Mouse (Mus musculus): Measurements from ENCODE around the gene Qk. TPM values are rescaled to one million over a fixed set of nuclear protein-coding genes. Genes with fewer than 3 reads are reported as not detected.
A peak's percentile ranks its signal among the peaks of the same experiment; 100 is the strongest.

The Qk gene
- polyA plus RNA-seq, 1 experiment from 2014 or later = 44.0 TPM

GRCm38 (mm10) chr17:10338286-10338685 is 18.6 kb upstream of the Qk start:
- H3K4me3 ChIP-seq (replicated peaks) = no peak overlapping the region
- ATAC-seq (ENCODE audit: low FRiP score) = no peak
- H3K4me2 ChIP-seq = no peak overlapping the region
- no peaks in the 10 kb centered on the region for H3K27me3 ChIP-seq (replicated peaks)
- peaks cover 32% of the 10 kb centered on the region for H3K4me1 ChIP-seq
- H3K9me3 ChIP-seq (replicated peaks) = no peaks in the 10 kb centered on the region
- no peak overlapping the region for H3K9ac ChIP-seq (replicated peaks)
- H3K27ac ChIP-seq (replicated peaks) = 0 out of 2 replicates have a peak overlapping the region, but pooled peaks have one; percentile 51
- H3K36me3 ChIP-seq = no peaks in the 10 kb centered on the region
- 67% methylated on average over 10 of the region's 10 CpGs for WGBS

- 68% methylated on average over 12 of the region's 12 CpGs for WGBS
- H3K27ac ChIP-seq (replicated peaks) = peak overlapping the region; percentile 85
- no peak overlapping the region for H3K9ac ChIP-seq (replicated peaks)
- peak overlapping the region; percentile 60; the same call in 1 of the 2 replicates for H3K4me2 ChIP-seq
- no peaks in the 10 kb centered on the region for H3K27me3 ChIP-seq (replicated peaks)
- H3K4me3 ChIP-seq (replicated peaks) = no peak overlapping the region
- no peaks in the 10 kb centered on the region for H3K36me3 ChIP-seq
- no peak for ATAC-seq (ENCODE audit: low FRiP score)
- H3K9me3 ChIP-seq (replicated peaks) = no peaks in the 10 kb centered on the region
- H3K4me1 ChIP-seq = peaks cover 32% of the 10 kb centered on the region
Measured at GRCm38 (mm10) chr17:10336558-10336957, 16.9 kb upstream of the Qk start.

GRCm38 (mm10) chr17:10335809-10336499 is 16.3 kb upstream of the Qk start:
- peak overlapping the region; percentile 44 for H3K4me3 ChIP-seq (replicated peaks)
- peak overlapping the region; percentile 60 for H3K4me2 ChIP-seq
- H3K27me3 ChIP-seq (replicated peaks) = no peaks in the 10 kb centered on the region
- peak; percentile 71; the same call in 1 of the 2 replicates for ATAC-seq (ENCODE audit: low FRiP score)
- H3K9me3 ChIP-seq (replicated peaks) = no peaks in the 10 kb centered on the region
- no peaks in the 10 kb centered on the region for H3K36me3 ChIP-seq
- peak overlapping the region; percentile 44 for H3K9ac ChIP-seq (replicated peaks)
- H3K27ac ChIP-seq (replicated peaks) = peak overlapping the region; percentile 85
- H3K4me1 ChIP-seq = peaks cover 32% of the 10 kb centered on the region
- 10% methylated on average over 16 of the region's 16 CpGs for WGBS

- peak overlapping the region; percentile 44 for H3K9ac ChIP-seq (replicated peaks)
- ATAC-seq (ENCODE audit: low FRiP score) = peak; percentile 93
- no peaks in the 10 kb centered on the region for H3K9me3 ChIP-seq (replicated peaks)
- H3K27ac ChIP-seq (replicated peaks) = peak overlapping the region; percentile 85
- peak overlapping the region; percentile 44 for H3K4me3 ChIP-seq (replicated peaks)
- H3K36me3 ChIP-seq = no peaks in the 10 kb centered on the region
- H3K4me2 ChIP-seq = peak overlapping the region; percentile 60
- peaks cover 35% of the 10 kb centered on the region for H3K4me1 ChIP-seq
- no peaks in the 10 kb centered on the region for H3K27me3 ChIP-seq (replicated peaks)
- under 1% methylated on average over 31 of the region's 31 CpGs for WGBS
Measured at GRCm38 (mm10) chr17:10334957-10335690, 15.5 kb upstream of the Qk start.

- H3K36me3 ChIP-seq = no peaks in the 10 kb centered on the region
- peak overlapping the region; percentile 60 for H3K4me2 ChIP-seq
- peak overlapping the region; percentile 44; the same call in 1 of the 2 replicates for H3K9ac ChIP-seq (replicated peaks)
- peaks cover 36% of the 10 kb centered on the region for H3K4me1 ChIP-seq
- H3K9me3 ChIP-seq (replicated peaks) = no peaks in the 10 kb centered on the region
- H3K27ac ChIP-seq (replicated peaks) = peak overlapping the region; percentile 85
- WGBS = 8% methylated on average over 1 of the region's 1 CpGs
- ATAC-seq (ENCODE audit: low FRiP score) = 0 out of 2 replicates have a peak, but pooled peaks have one; percentile 15
- no peaks in the 10 kb centered on the region for H3K27me3 ChIP-seq (replicated peaks)
- peak overlapping the region; percentile 44 for H3K4me3 ChIP-seq (replicated peaks)
Measured at GRCm38 (mm10) chr17:10334481-10334880, 14.8 kb upstream of the Qk start.

GRCm38 (mm10) chr17:10333321-10333720 is 13.7 kb upstream of the Qk start:
- Histone ChIP-seq H3K4me1 (peaks cover 36% of the 10 kb centered on the region), H3K27me3 (replicated peaks) (no peaks in the 10 kb centered on the region), H3K9ac (replicated peaks) (no peak overlapping the region), H3K4me3 (replicated peaks) (no peak overlapping the region), H3K27ac (replicated peaks) (peak overlapping the region; percentile 85; the same call in 1 of the 2 replicates), H3K36me3 (no peaks in the 10 kb centered on the region), H3K9me3 (replicated peaks) (no peaks in the 10 kb centered on the region), H3K4me2 (no peak overlapping the region)
- WGBS = 91% methylated on average over 8 of the region's 8 CpGs
- no peak for ATAC-seq (ENCODE audit: low FRiP score)

GRCm38 (mm10) chr17:10332127-10332526 is 12.5 kb upstream of the Qk start:
- 85% methylated on average over 3 of the region's 3 CpGs for WGBS
- Histone ChIP-seq H3K36me3 (no peaks in the 10 kb centered on the region), H3K9ac (replicated peaks) (no peak overlapping the region), H3K27me3 (replicated peaks) (no peaks in the 10 kb centered on the region), H3K4me2 (no peak overlapping the region), H3K4me1 (peaks cover 33% of the 10 kb centered on the region), H3K9me3 (replicated peaks) (no peaks in the 10 kb centered on the region), H3K27ac (replicated peaks) (no peak overlapping the region), H3K4me3 (replicated peaks) (no peak overlapping the region)
- ATAC-seq (ENCODE audit: low FRiP score) = no peak

GRCm38 (mm10) chr17:10329461-10329860 is 9.8 kb upstream of the Qk start:
- no peaks in the 10 kb centered on the region for H3K36me3 ChIP-seq
- H3K4me3 ChIP-seq (replicated peaks) = no peak overlapping the region
- no peaks in the 10 kb centered on the region for H3K9me3 ChIP-seq (replicated peaks)
- no peaks in the 10 kb centered on the region for H3K27me3 ChIP-seq (replicated peaks)
- no peak overlapping the region for H3K27ac ChIP-seq (replicated peaks)
- H3K4me1 ChIP-seq = peaks cover 17% of the 10 kb centered on the region
- no peak for ATAC-seq (ENCODE audit: low FRiP score)
- no peak overlapping the region for H3K4me2 ChIP-seq
- 76% methylated on average over 5 of the region's 5 CpGs for WGBS
- no peak overlapping the region for H3K9ac ChIP-seq (replicated peaks)

- no peak overlapping the region for H3K27ac ChIP-seq (replicated peaks)
- H3K4me3 ChIP-seq (replicated peaks) = no peak overlapping the region
- no peaks in the 10 kb centered on the region for H3K27me3 ChIP-seq (replicated peaks)
- no peak overlapping the region for H3K9ac ChIP-seq (replicated peaks)
- no peak for ATAC-seq (ENCODE audit: low FRiP score)
- no peaks in the 10 kb centered on the region for H3K36me3 ChIP-seq
- 91% methylated on average over 9 of the region's 9 CpGs for WGBS
- H3K9me3 ChIP-seq (replicated peaks) = no peaks in the 10 kb centered on the region
- H3K4me2 ChIP-seq = no peak overlapping the region
- peaks cover 11% of the 10 kb centered on the region; the same call in 1 of the 2 replicates for H3K4me1 ChIP-seq
Measured at GRCm38 (mm10) chr17:10328544-10329100, 9.0 kb upstream of the Qk start.

GRCm38 (mm10) chr17:10327584-10328210 is 8.0 kb upstream of the Qk start:
- Histone ChIP-seq H3K27me3 (replicated peaks) (no peaks in the 10 kb centered on the region), H3K36me3 (no peaks in the 10 kb centered on the region), H3K9me3 (replicated peaks) (no peaks in the 10 kb centered on the region), H3K4me2 (no peak overlapping the region), H3K27ac (replicated peaks) (no peak overlapping the region), H3K4me1 (peaks cover 18% of the 10 kb centered on the region; the same call in 1 of the 2 replicates), H3K9ac (replicated peaks) (no peak overlapping the region), H3K4me3 (replicated peaks) (no peak overlapping the region)
- ATAC-seq (ENCODE audit: low FRiP score) = no peak
- 79% methylated on average over 5 of the region's 5 CpGs for WGBS

GRCm38 (mm10) chr17:10326596-10327045 is 7.0 kb upstream of the Qk start:
- Histone ChIP-seq H3K27me3 (replicated peaks) (no peaks in the 10 kb centered on the region), H3K27ac (replicated peaks) (peak overlapping the region; percentile 9; the same call in 1 of the 2 replicates)

More at GRCm38 (mm10) chr17:10326596-10327045, 7.0 kb upstream of the Qk start:
- Histone ChIP-seq H3K9me3 (replicated peaks) (no peaks in the 10 kb centered on the region), H3K4me2 (no peak overlapping the region), H3K4me3 (replicated peaks) (no peak overlapping the region), H3K36me3 (no peaks in the 10 kb centered on the region), H3K4me1 (peaks cover 23% of the 10 kb centered on the region), H3K9ac (replicated peaks) (no peak overlapping the region)
- no peak for ATAC-seq (ENCODE audit: low FRiP score)
- 79% methylated on average over 3 of the region's 3 CpGs for WGBS
